Mouse (Mus musculus) small intestine, adult 2 months (tissue): ENCODE results near the gene Ceacam10. TPM values are rescaled to one million over a fixed set of nuclear protein-coding genes. Genes with fewer than 3 reads are reported as not detected.
"Not testable (repeated sequence)": the region's sequence is repeated elsewhere in the genome, so short reads cannot be mapped to it uniquely, and the experiment has no call there.

Experiments
- H3K27ac ChIP-seq: fragments of 200-500 bp; 2 replicates; pipeline ENCODE4 v1.5.1; 2012; ENCODE audit warnings: low read depth, low read length, control low read depth, inconsistent platforms; ENCODE audit not compliant: insufficient read depth
- H3K27me3 ChIP-seq: fragments of 200-500 bp; 2 replicates; pipeline ENCODE4 v1.6.1; 2012; ENCODE audit warnings: mild to moderate bottlenecking, moderate library complexity, low read length, inconsistent platforms; ENCODE audit not compliant: control insufficient read depth, insufficient read depth
- H3K36me3 ChIP-seq: fragments of 200-500 bp; 2 replicates; pipeline ENCODE4 v1.6.1; 2012; ENCODE audit warnings: mild to moderate bottlenecking, low read length, control low read depth, inconsistent platforms; ENCODE audit not compliant: control insufficient read depth, insufficient read depth
- H3K4me1 ChIP-seq: fragments of 200-500 bp; 2 replicates; pipeline ENCODE4 v1.6.1; 2012; ENCODE audit warnings: low read length, inconsistent platforms, mixed read lengths; ENCODE audit not compliant: control insufficient read depth, insufficient read depth, insufficient read length
- H3K4me3 ChIP-seq: fragments of 200-500 bp; 2 replicates; pipeline ENCODE4 v1.5.1; 2012; ENCODE audit warnings: low read depth, mild to moderate bottlenecking, control low read depth, inconsistent platforms, low read length, moderate library complexity
- CTCF ChIP-seq: fragments of 200-500 bp; IDR thresholded peaks from 2 replicates; pipeline ENCODE4 v1.5.1; 2012; ENCODE audit warnings: low read depth, mild to moderate bottlenecking, control low read depth, inconsistent platforms, low read length, moderate library complexity, mixed read lengths; ENCODE audit not compliant: insufficient replicate concordance, insufficient read length; ENCODE audit errors: extremely low read depth
- POLR2A ChIP-seq: fragments of 200-500 bp; IDR thresholded peaks from 2 replicates; pipeline ENCODE4 v1.6.1; 2012; ENCODE audit warnings: low read depth, mild to moderate bottlenecking, control low read depth, inconsistent platforms, low read length, moderate library complexity
- WGBS: fragments of 180-500 bp; shearing (Covaris S2); methylation state at CpG from one replicate; pipeline ENCODE4 v1.1.7; 2018; 5-methylcytosine and 5-hydroxymethylcytosine counted together
- polyA plus RNA-seq: library from polyadenylated mRNA; depleted of rRNA; stranded (reverse); fragments of >200 nt; gene quantifications from 2 replicates; pipeline ENCODE4 v1.2.3, GENCODE M21; 2012; rRNA removed

Gene Ceacam10
- 2.5 and 4.2 TPM in 2 replicates for polyA plus RNA-seq

- H3K4me1 ChIP-seq, H3K27me3 ChIP-seq, H3K36me3 ChIP-seq, H3K27ac ChIP-seq: not testable (repeated sequence)
- H3K4me3 ChIP-seq, result peak within 1 kb of the TSS; percentile 6; the same call in 1 of the 2 replicates
- WGBS, result 16% methylated on average over 4 of the region's 4 CpGs
Observed at GRCm38 (mm10) chr7:24776918-24777317, at the start of gene Ceacam10. Gene Ceacam10 (plus strand): TSS chr7:24777206.

- H3K4me1 ChIP-seq, result peaks cover 3% of the 10 kb centered on the region
- no peaks in the 10 kb centered on the region for H3K27me3 ChIP-seq
- TF ChIP-seq CTCF (no peak), POLR2A (no peak)
- H3K27ac ChIP-seq, result no peak overlapping the region
- H3K4me3 ChIP-seq, result no peak overlapping the region
- H3K36me3 ChIP-seq, result no peaks in the 10 kb centered on the region
- WGBS, result 18% methylated on average over 16 of the region's 17 CpGs
Observed at GRCm38 (mm10) chr7:24735970-24736670, 40.9 kb upstream of the Ceacam10 start.

- Histone ChIP-seq H3K27me3 (no peaks in the 10 kb centered on the region), H3K36me3 (no peaks in the 10 kb centered on the region), H3K4me1 (peaks cover 13% of the 10 kb centered on the region), H3K4me3 (no peak overlapping the region), H3K27ac (no peak overlapping the region)
- TF ChIP-seq POLR2A (no peak), CTCF (no peak)
- WGBS, result 19% methylated on average over 4 of the region's 4 CpGs
Observed at GRCm38 (mm10) chr7:24750695-24751094, 26.3 kb upstream of the Ceacam10 start.

GRCm38 (mm10) chr7:24751610-24752009, 25.4 kb upstream of the Ceacam10 start:
- Histone ChIP-seq H3K4me1 (peaks cover 13% of the 10 kb centered on the region), H3K36me3 (no peaks in the 10 kb centered on the region), H3K4me3 (no peak overlapping the region), H3K27ac (no peak overlapping the region), H3K27me3 (no peaks in the 10 kb centered on the region)
- TF ChIP-seq POLR2A, result no peak
- TF ChIP-seq CTCF, result no peak
- 87% methylated on average over 2 of the region's 2 CpGs for WGBS

GRCm38 (mm10) chr7:24753476-24753875, 23.5 kb upstream of the Ceacam10 start:
- WGBS, result 52% methylated on average over 5 of the region's 5 CpGs
- no peak for TF ChIP-seq CTCF
- TF ChIP-seq POLR2A, result no peak

GRCm38 (mm10) chr7:24758520-24758919, 18.5 kb upstream of the Ceacam10 start:
- no peak overlapping the region for H3K27ac ChIP-seq
- TF ChIP-seq POLR2A, result no peak
- no peak for TF ChIP-seq CTCF
- no peaks in the 10 kb centered on the region for H3K36me3 ChIP-seq
- H3K27me3 ChIP-seq, result no peaks in the 10 kb centered on the region
- 87% methylated on average over 1 of the region's 1 CpGs for WGBS
- H3K4me3 ChIP-seq, result no peak overlapping the region
- peaks cover 15% of the 10 kb centered on the region for H3K4me1 ChIP-seq

More at GRCm38 (mm10) chr7:24753476-24753875, 23.5 kb upstream of the Ceacam10 start:
- Histone ChIP-seq H3K27me3 (no peaks in the 10 kb centered on the region), H3K4me3 (no peak overlapping the region), H3K36me3 (no peaks in the 10 kb centered on the region), H3K27ac (no peak overlapping the region), H3K4me1 (peaks cover 13% of the 10 kb centered on the region)

GRCm38 (mm10) chr7:24760211-24760610, 16.8 kb upstream of the Ceacam10 start, which contains the start of gene Cd177:
Gene Cd177 (minus strand): TSS chr7:24760311.
- TF ChIP-seq CTCF, result no peak
- TF ChIP-seq POLR2A, result no peak
- Histone ChIP-seq H3K4me3 (no peak within 1 kb of the TSS), H3K4me1 (peaks cover 15% of the 10 kb centered on the region), H3K36me3 (no peaks in the 10 kb centered on the region), H3K27me3 (no peaks in the 10 kb centered on the region), H3K27ac (peak within 1 kb of the TSS; percentile 25; the same call in 1 of the 2 replicates)
- WGBS, result 53% methylated on average over 6 of the region's 6 CpGs
